Mouse (Mus musculus) spleen, adult 18-20 months (tissue): ENCODE data around the gene Abhd17b.
"Not testable (repeated sequence)": the region's sequence is repeated elsewhere in the genome, so short reads cannot be mapped to it uniquely, and the experiment has no call there.

Experiments used
- DNase-seq, 2 experiments: peaks; one replicate each; pipeline ENCODE4 v3.0.0; 2022; ENCODE audit warnings: mixed read lengths in 2 of 2

Gene Abhd17b

GRCm38 (mm10) chr19:21653172-21653981, at the start of gene Abhd17b:
TSS of gene Abhd17b (plus strand) at chr19:21653185.
- DNase-seq, result peak; percentile 46 to 55

- DNase-seq, result no peak
Measured at GRCm38 (mm10) chr19:21603836-21604235, 49.1 kb upstream of the Abhd17b start.

GRCm38 (mm10) chr19:21605294-21605693, 47.7 kb upstream of the Abhd17b start:
- no peak for DNase-seq

- DNase-seq, result no peak
Measured at GRCm38 (mm10) chr19:21610240-21610639, 42.7 kb upstream of the Abhd17b start.

- DNase-seq, result no peak
Measured at GRCm38 (mm10) chr19:21611297-21611696, 41.7 kb upstream of the Abhd17b start.

- DNase-seq, result no peak
Measured at GRCm38 (mm10) chr19:21611725-21612575, 41.0 kb upstream of the Abhd17b start.

GRCm38 (mm10) chr19:21615801-21616200, 37.2 kb upstream of the Abhd17b start:
- no peak for DNase-seq

- no peak for DNase-seq
Measured at GRCm38 (mm10) chr19:21623410-21624147, 29.4 kb upstream of the Abhd17b start.

- DNase-seq, result no peak
Measured at GRCm38 (mm10) chr19:21624148-21624535, 28.8 kb upstream of the Abhd17b start.

GRCm38 (mm10) chr19:21626271-21626988, 26.6 kb upstream of the Abhd17b start:
- DNase-seq, result no peak

- DNase-seq, result not testable (repeated sequence)
Measured at GRCm38 (mm10) chr19:21628440-21628839, 24.5 kb upstream of the Abhd17b start.

- DNase-seq, result no peak
Measured at GRCm38 (mm10) chr19:21629030-21629429, 24.0 kb upstream of the Abhd17b start.

- DNase-seq, result no peak
Measured at GRCm38 (mm10) chr19:21629501-21629900, 23.5 kb upstream of the Abhd17b start.

GRCm38 (mm10) chr19:21630656-21631331, 22.2 kb upstream of the Abhd17b start:
- peak; percentile 35 to 47 for DNase-seq

- no peak for DNase-seq
Measured at GRCm38 (mm10) chr19:21635406-21635805, 17.6 kb upstream of the Abhd17b start.

GRCm38 (mm10) chr19:21636907-21637306, 16.1 kb upstream of the Abhd17b start:
- no peak for DNase-seq

- no peak for DNase-seq
Measured at GRCm38 (mm10) chr19:21637672-21638071, 15.3 kb upstream of the Abhd17b start.

- no peak for DNase-seq
Measured at GRCm38 (mm10) chr19:21643935-21644334, 9.1 kb upstream of the Abhd17b start.

GRCm38 (mm10) chr19:21645301-21645700, 7.7 kb upstream of the Abhd17b start:
- DNase-seq, result no peak

GRCm38 (mm10) chr19:21646142-21646541, 6.8 kb upstream of the Abhd17b start:
- DNase-seq, result no peak

GRCm38 (mm10) chr19:21651664-21652063, 1.3 kb upstream of the Abhd17b start:
- no peak for DNase-seq
